Mouse (Mus musculus): ENCODE measurements at regions not wholly inside any gene's neighbourhood (a gene's known extent, or its start where the extent isn't known, plus 50 kb on each side); places are given as distances from the start of the nearest gene placed in this dataset.

- no peak for DNase-seq
Measured at GRCm38 (mm10) chr2:48468895-48469294, 345.0 kb upstream of the Acvr2a start.

GRCm38 (mm10) chr2:48469357-48469756 is 344.6 kb upstream of the Acvr2a start:
- no peak for DNase-seq

GRCm38 (mm10) chr2:48473102-48473501 is 340.8 kb upstream of the Acvr2a start:
- DNase-seq = no peak

- DNase-seq = no peak
Measured at GRCm38 (mm10) chr2:48474642-48475041, 339.3 kb upstream of the Acvr2a start.

GRCm38 (mm10) chr2:48476777-48477176 is 337.1 kb upstream of the Acvr2a start:
- DNase-seq = no peak

GRCm38 (mm10) chr2:48477336-48477735 is 336.6 kb upstream of the Acvr2a start:
- no peak for DNase-seq

- DNase-seq = no peak
Measured at GRCm38 (mm10) chr2:48479601-48480000, 334.3 kb upstream of the Acvr2a start.

- no peak for DNase-seq
Measured at GRCm38 (mm10) chr2:48480428-48481191, 333.3 kb upstream of the Acvr2a start.

GRCm38 (mm10) chr2:48481209-48481742 is 332.6 kb upstream of the Acvr2a start:
- no peak for DNase-seq

- DNase-seq = no peak
Measured at GRCm38 (mm10) chr2:48493574-48493973, 320.3 kb upstream of the Acvr2a start.

GRCm38 (mm10) chr2:48494065-48494464 is 319.8 kb upstream of the Acvr2a start:
- DNase-seq = no peak

GRCm38 (mm10) chr2:48494632-48495031 is 319.3 kb upstream of the Acvr2a start:
- DNase-seq = no peak

- DNase-seq = no peak
Measured at GRCm38 (mm10) chr2:48498047-48498723, 315.7 kb upstream of the Acvr2a start.

- DNase-seq = no peak
Measured at GRCm38 (mm10) chr2:48499396-48499795, 314.5 kb upstream of the Acvr2a start.

GRCm38 (mm10) chr2:48501387-48501786 is 312.5 kb upstream of the Acvr2a start:
- no peak for DNase-seq

GRCm38 (mm10) chr2:48513848-48514247 is 300.1 kb upstream of the Acvr2a start:
- no peak for DNase-seq

- no peak for DNase-seq
Measured at GRCm38 (mm10) chr2:48519838-48520404, 294.0 kb upstream of the Acvr2a start.

GRCm38 (mm10) chr2:48520535-48520971 is 293.4 kb upstream of the Acvr2a start:
- DNase-seq = no peak

- DNase-seq = no peak
Measured at GRCm38 (mm10) chr2:48535453-48535852, 278.5 kb upstream of the Acvr2a start.

- no peak for DNase-seq
Measured at GRCm38 (mm10) chr2:48536930-48537329, 277.0 kb upstream of the Acvr2a start.

GRCm38 (mm10) chr2:48538668-48539341 is 275.1 kb upstream of the Acvr2a start:
- DNase-seq = peak; percentile 14 to 20

GRCm38 (mm10) chr2:48539465-48540055 is 274.3 kb upstream of the Acvr2a start:
- DNase-seq = peak in 1 of 2 experiments; percentile 20

- DNase-seq = no peak
Measured at GRCm38 (mm10) chr2:48544377-48544776, 269.5 kb upstream of the Acvr2a start.
